Mouse (Mus musculus): ENCODE data around the gene Lypd6b. TPM values are rescaled to one million over a fixed set of nuclear protein-coding genes. Genes with fewer than 3 reads are reported as not detected.

Gene Lypd6b
- polyA plus RNA-seq, 1 experiment from 2014 or later = 0.87 TPM

DNA sequence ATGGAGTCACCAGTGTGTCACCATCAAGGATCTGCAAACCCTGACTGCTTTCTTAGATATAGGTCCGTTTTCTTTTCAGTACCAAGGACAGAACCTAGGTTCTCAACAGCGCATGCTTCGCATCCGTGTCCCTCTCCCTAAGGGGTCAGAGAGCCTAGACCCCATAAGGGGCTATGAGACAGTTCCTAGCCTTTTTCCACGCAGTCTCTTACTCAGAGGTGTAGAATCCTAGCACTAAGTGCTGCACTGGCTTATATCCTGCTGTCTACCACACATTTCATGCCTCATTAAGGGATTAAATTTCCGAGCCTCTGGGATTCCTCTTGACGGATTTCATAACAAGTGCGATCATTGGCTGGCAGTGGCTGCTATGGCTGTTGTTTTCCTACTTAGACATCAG is 134.5 kb downstream of the Lypd6b start:
- DNase-seq (ENCODE audit: low spot score, missing footprints) (no peak), ATAC-seq (ENCODE audit: low FRiP score) (no peak)
- no peak overlapping the region for H3K4me3 ChIP-seq (ENCODE audit: low read depth, low read length)

DNA sequence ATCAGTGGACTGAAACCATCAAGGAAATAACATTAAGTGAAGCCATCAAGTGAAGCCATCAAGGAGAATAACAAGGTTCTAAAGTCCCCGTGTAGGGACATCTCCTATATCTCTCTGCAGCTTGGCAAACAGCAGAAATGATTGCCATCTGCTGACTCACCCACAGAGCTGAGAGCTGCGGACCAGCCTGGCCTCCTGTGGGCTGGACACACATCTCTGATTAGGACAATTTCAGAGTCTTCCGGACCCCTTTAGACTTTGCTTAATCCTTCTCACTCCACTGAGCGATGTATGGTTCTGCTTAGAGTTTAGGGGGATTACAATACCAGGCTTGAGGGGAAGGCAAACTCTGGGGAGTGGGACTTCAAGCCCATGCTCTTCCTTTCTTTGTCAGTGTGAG is 135.3 kb downstream of the Lypd6b start:
- ATAC-seq (ENCODE audit: low FRiP score) = no peak
- no peaks in the 10 kb centered on the region for H3K27me3 ChIP-seq (ENCODE audit: control insufficient read depth, insufficient read depth, low read length)
- H3K9ac ChIP-seq (ENCODE audit: low read length) = no peak overlapping the region
- WGBS = 29% methylated on average over 4 of the region's 4 CpGs
- no peak overlapping the region for H3K4me2 ChIP-seq
- no peaks in the 10 kb centered on the region for H3K36me3 ChIP-seq (ENCODE audit: control insufficient read depth, insufficient read depth, low read length)
- no peak overlapping the region for H3K27ac ChIP-seq (ENCODE audit: low read depth, low read length)
- no peak for DNase-seq (ENCODE audit: low spot score, missing footprints)
- peaks cover 4% of the 10 kb centered on the region for H3K4me1 ChIP-seq (ENCODE audit: control insufficient read depth, insufficient read depth, low read length)
- no peak overlapping the region for H3K4me3 ChIP-seq (ENCODE audit: low read depth, low read length)
- no peaks in the 10 kb centered on the region for H3K9me3 ChIP-seq (ENCODE audit: control insufficient read depth, low read length)

More for the DNA sequence above, 134.5 kb downstream of the Lypd6b start:
- no peaks in the 10 kb centered on the region for H3K9me3 ChIP-seq (ENCODE audit: control insufficient read depth, low read length)
- no peak overlapping the region for H3K9ac ChIP-seq (ENCODE audit: low read length)
- no peak overlapping the region for H3K4me2 ChIP-seq
- no peak overlapping the region for H3K27ac ChIP-seq (ENCODE audit: low read depth, low read length)
- H3K36me3 ChIP-seq (ENCODE audit: control insufficient read depth, insufficient read depth, low read length) = no peaks in the 10 kb centered on the region
- 64% methylated on average over 8 of the region's 8 CpGs for WGBS
- H3K4me1 ChIP-seq (ENCODE audit: control insufficient read depth, insufficient read depth, low read length) = peaks cover 4% of the 10 kb centered on the region
- H3K27me3 ChIP-seq (ENCODE audit: control insufficient read depth, insufficient read depth, low read length) = no peaks in the 10 kb centered on the region

- peaks cover 4% of the 10 kb centered on the region; the same call in 1 of the 2 replicates for H3K4me1 ChIP-seq (ENCODE audit: control insufficient read depth, insufficient read depth, low read length)
- no peak overlapping the region for H3K27ac ChIP-seq (ENCODE audit: low read depth, low read length)
- WGBS = 87% methylated on average over 5 of the region's 5 CpGs
- no peak overlapping the region for H3K4me3 ChIP-seq (ENCODE audit: low read depth, low read length)
- no peaks in the 10 kb centered on the region for H3K27me3 ChIP-seq (ENCODE audit: control insufficient read depth, insufficient read depth, low read length)
- no peak overlapping the region for H3K4me2 ChIP-seq
- ATAC-seq (ENCODE audit: low FRiP score) (no peak), DNase-seq (ENCODE audit: low spot score, missing footprints) (no peak)
- no peaks in the 10 kb centered on the region for H3K9me3 ChIP-seq (ENCODE audit: control insufficient read depth, low read length)
- H3K9ac ChIP-seq (ENCODE audit: low read length) = no peak overlapping the region
- no peaks in the 10 kb centered on the region for H3K36me3 ChIP-seq (ENCODE audit: control insufficient read depth, insufficient read depth, low read length)
Observed at GRCm38 (mm10) chr2:49926186-49926585, 138.7 kb downstream of the Lypd6b start.

DNA sequence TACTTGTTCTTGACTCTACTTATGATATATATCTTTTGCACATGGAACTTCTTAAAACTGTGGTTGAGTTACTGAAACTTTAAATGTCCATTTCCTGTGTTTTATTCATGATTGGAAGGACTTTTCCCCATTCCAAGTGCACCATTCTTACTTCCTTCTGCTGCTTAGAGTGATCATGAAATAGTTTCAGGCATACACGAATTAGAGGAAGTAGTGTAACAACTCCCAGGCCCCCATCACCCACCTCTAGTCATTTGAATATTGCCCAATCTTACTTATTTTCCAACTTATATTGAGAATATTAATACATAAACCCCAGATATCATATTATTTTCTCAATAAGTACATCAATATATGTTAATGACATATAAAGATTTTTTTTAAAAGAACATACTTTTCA is 139.9 kb downstream of the Lypd6b start:
- ATAC-seq (ENCODE audit: low FRiP score) (no peak), DNase-seq (ENCODE audit: low spot score, missing footprints) (no peak)
- H3K9me3 ChIP-seq (ENCODE audit: control insufficient read depth, low read length) = no peaks in the 10 kb centered on the region
- H3K4me1 ChIP-seq (ENCODE audit: control insufficient read depth, insufficient read depth, low read length) = peaks cover 2% of the 10 kb centered on the region; the same call in 1 of the 2 replicates
- H3K4me3 ChIP-seq (ENCODE audit: low read depth, low read length) = no peak overlapping the region
- H3K9ac ChIP-seq (ENCODE audit: low read length) = no peak overlapping the region
- no peaks in the 10 kb centered on the region for H3K27me3 ChIP-seq (ENCODE audit: control insufficient read depth, insufficient read depth, low read length)
- H3K4me2 ChIP-seq = no peak overlapping the region
- no peak overlapping the region for H3K27ac ChIP-seq (ENCODE audit: low read depth, low read length)
- H3K36me3 ChIP-seq (ENCODE audit: control insufficient read depth, insufficient read depth, low read length) = no peaks in the 10 kb centered on the region
- 69% methylated on average over 1 of the region's 1 CpGs for WGBS

DNA sequence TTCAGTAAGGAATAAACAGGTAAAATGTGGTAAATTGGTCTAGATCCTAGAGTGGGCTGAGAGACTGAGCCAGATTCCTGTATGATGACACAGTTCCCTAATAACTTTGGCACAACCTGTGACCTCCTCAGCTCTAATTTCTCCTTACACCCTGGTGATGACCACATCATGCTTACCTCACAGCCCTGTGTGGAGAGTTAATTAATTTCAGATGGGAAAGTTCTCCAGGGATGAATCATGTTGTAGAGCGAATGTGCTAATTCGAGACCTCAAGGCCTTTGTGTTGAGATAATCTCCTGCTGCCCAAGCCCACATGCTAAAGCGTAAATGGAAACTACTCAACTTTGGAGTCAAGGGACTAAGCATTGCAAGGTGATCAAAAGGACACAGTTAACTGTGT is 142.4 kb downstream of the Lypd6b start:
- Histone ChIP-seq H3K4me2 (no peak overlapping the region), H3K27ac (ENCODE audit: low read depth, low read length) (no peak overlapping the region), H3K9ac (ENCODE audit: low read length) (no peak overlapping the region), H3K36me3 (ENCODE audit: control insufficient read depth, insufficient read depth, low read length) (no peaks in the 10 kb centered on the region), H3K4me1 (ENCODE audit: control insufficient read depth, insufficient read depth, low read length) (no peaks in the 10 kb centered on the region), H3K4me3 (ENCODE audit: low read depth, low read length) (no peak overlapping the region), H3K9me3 (ENCODE audit: control insufficient read depth, low read length) (no peaks in the 10 kb centered on the region), H3K27me3 (ENCODE audit: control insufficient read depth, insufficient read depth, low read length) (no peaks in the 10 kb centered on the region)
- 71% methylated on average over 3 of the region's 3 CpGs for WGBS
- DNase-seq (ENCODE audit: low spot score, missing footprints) = no peak
- ATAC-seq (ENCODE audit: low FRiP score) = no peak

DNA sequence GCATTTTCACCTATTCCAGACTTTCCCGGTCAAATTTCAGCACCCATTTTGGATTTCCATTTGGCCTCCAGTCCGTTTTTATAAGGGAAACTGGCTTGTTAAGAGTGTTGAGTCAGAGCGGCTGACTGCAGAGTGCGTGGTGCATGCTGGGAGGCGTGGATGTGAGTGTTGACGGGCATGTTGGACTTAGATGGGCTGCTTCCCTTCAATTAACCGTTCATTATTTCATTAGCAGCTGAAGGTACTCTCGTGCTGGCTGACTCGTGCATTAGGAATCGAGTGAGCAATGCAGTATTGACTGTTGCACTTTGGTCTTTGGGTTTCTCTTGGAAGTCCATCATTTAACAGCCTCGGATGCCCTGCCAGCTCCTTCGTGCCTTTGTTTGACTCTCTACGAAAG is 150.1 kb downstream of the Lypd6b start:
- H3K9ac ChIP-seq (ENCODE audit: low read length) = no peak overlapping the region
- DNase-seq (ENCODE audit: low spot score, missing footprints) = no peak
- WGBS = 88% methylated on average over 13 of the region's 13 CpGs
- H3K27me3 ChIP-seq (ENCODE audit: control insufficient read depth, insufficient read depth, low read length) = no peaks in the 10 kb centered on the region
- H3K36me3 ChIP-seq (ENCODE audit: control insufficient read depth, insufficient read depth, low read length) = no peaks in the 10 kb centered on the region
- H3K9me3 ChIP-seq (ENCODE audit: control insufficient read depth, low read length) = no peaks in the 10 kb centered on the region
- H3K4me1 ChIP-seq (ENCODE audit: control insufficient read depth, insufficient read depth, low read length) = no peaks in the 10 kb centered on the region
- H3K4me3 ChIP-seq (ENCODE audit: low read depth, low read length) = no peak overlapping the region
- H3K27ac ChIP-seq (ENCODE audit: low read depth, low read length) = no peak overlapping the region
- no peak overlapping the region for H3K4me2 ChIP-seq
- no peak for ATAC-seq (ENCODE audit: low FRiP score)

DNA sequence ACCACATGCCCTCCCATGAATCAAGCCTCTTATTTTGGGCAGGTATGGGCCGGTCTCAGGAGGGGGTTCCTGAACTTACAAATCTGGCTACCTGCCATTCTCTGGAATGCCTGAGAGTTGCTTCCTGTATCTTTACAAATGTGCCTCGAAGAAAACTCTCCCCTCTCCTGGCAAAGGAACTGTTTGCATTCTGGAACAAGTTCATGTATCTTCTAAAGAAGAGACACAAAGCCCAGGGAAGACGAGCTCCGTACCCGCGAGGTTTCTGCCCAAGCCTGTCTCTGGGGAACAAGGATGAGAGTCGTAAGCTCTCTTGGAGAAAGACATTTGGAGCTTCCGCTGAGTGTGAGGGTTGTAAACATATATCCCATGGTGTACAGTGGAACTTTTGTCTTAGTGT is 150.8 kb downstream of the Lypd6b start:
- no peak overlapping the region for H3K4me3 ChIP-seq (ENCODE audit: low read depth, low read length)
- H3K27ac ChIP-seq (ENCODE audit: low read depth, low read length) = no peak overlapping the region
- DNase-seq (ENCODE audit: low spot score, missing footprints) = no peak
- H3K27me3 ChIP-seq (ENCODE audit: control insufficient read depth, insufficient read depth, low read length) = no peaks in the 10 kb centered on the region
- ATAC-seq (ENCODE audit: low FRiP score) = no peak
- no peak overlapping the region for H3K9ac ChIP-seq (ENCODE audit: low read length)
- no peaks in the 10 kb centered on the region for H3K9me3 ChIP-seq (ENCODE audit: control insufficient read depth, low read length)
- no peaks in the 10 kb centered on the region for H3K4me1 ChIP-seq (ENCODE audit: control insufficient read depth, insufficient read depth, low read length)
- H3K36me3 ChIP-seq (ENCODE audit: control insufficient read depth, insufficient read depth, low read length) = no peaks in the 10 kb centered on the region
- H3K4me2 ChIP-seq = no peak overlapping the region
- 90% methylated on average over 8 of the region's 8 CpGs for WGBS

DNA sequence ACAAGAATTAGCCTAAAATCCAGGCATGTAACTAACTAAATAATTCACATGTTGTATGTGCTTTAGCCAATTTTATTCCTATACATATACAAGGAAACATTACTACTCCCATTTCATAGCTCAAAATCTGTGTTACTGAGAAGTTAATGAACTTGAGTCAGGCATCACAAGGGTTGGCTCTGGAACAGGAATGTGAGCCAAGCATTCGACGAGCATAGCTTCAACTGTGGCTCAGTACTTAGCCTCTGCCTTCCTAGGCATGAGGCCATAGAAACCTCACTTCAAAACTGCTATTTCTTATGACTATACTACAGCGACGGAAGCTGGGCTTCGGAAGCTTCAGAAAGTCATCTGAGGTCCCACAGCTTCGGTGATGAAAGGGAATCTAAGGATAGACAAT is 152.9 kb downstream of the Lypd6b start:
- WGBS = 91% methylated on average over 6 of the region's 6 CpGs

GRCm38 (mm10) chr2:49942100-49942499 is 154.6 kb downstream of the Lypd6b start:
- WGBS = 75% methylated on average over 5 of the region's 5 CpGs
- H3K9me3 ChIP-seq (ENCODE audit: control insufficient read depth, low read length) = no peaks in the 10 kb centered on the region
- no peak for ATAC-seq (ENCODE audit: low FRiP score)
- H3K4me3 ChIP-seq (ENCODE audit: low read depth, low read length) = no peak overlapping the region
- no peak for DNase-seq (ENCODE audit: low spot score, missing footprints)
- no peaks in the 10 kb centered on the region for H3K36me3 ChIP-seq (ENCODE audit: control insufficient read depth, insufficient read depth, low read length)
- H3K27me3 ChIP-seq (ENCODE audit: control insufficient read depth, insufficient read depth, low read length) = no peaks in the 10 kb centered on the region
- no peak overlapping the region for H3K4me2 ChIP-seq
- H3K9ac ChIP-seq (ENCODE audit: low read length) = no peak overlapping the region
- no peak overlapping the region for H3K27ac ChIP-seq (ENCODE audit: low read depth, low read length)
- no peaks in the 10 kb centered on the region for H3K4me1 ChIP-seq (ENCODE audit: control insufficient read depth, insufficient read depth, low read length)

More for the DNA sequence above, 152.9 kb downstream of the Lypd6b start:
- no peak overlapping the region for H3K4me3 ChIP-seq (ENCODE audit: low read depth, low read length)
- no peak for ATAC-seq (ENCODE audit: low FRiP score)
- no peaks in the 10 kb centered on the region for H3K4me1 ChIP-seq (ENCODE audit: control insufficient read depth, insufficient read depth, low read length)
- no peak for DNase-seq (ENCODE audit: low spot score, missing footprints)
- no peak overlapping the region for H3K27ac ChIP-seq (ENCODE audit: low read depth, low read length)
- H3K36me3 ChIP-seq (ENCODE audit: control insufficient read depth, insufficient read depth, low read length) = no peaks in the 10 kb centered on the region
- H3K9ac ChIP-seq (ENCODE audit: low read length) = no peak overlapping the region
- H3K27me3 ChIP-seq (ENCODE audit: control insufficient read depth, insufficient read depth, low read length) = no peaks in the 10 kb centered on the region
- no peak overlapping the region for H3K4me2 ChIP-seq
- no peaks in the 10 kb centered on the region for H3K9me3 ChIP-seq (ENCODE audit: control insufficient read depth, low read length)

GRCm38 (mm10) chr2:49951681-49952080 is 164.2 kb downstream of the Lypd6b start:
- no peaks in the 10 kb centered on the region for H3K27me3 ChIP-seq (ENCODE audit: control insufficient read depth, insufficient read depth, low read length)
- no peak overlapping the region for H3K27ac ChIP-seq (ENCODE audit: low read depth, low read length)
- ATAC-seq (ENCODE audit: low FRiP score) (no peak), DNase-seq (ENCODE audit: low spot score, missing footprints) (no peak)
- H3K4me3 ChIP-seq (ENCODE audit: low read depth, low read length) = no peak overlapping the region
- H3K4me1 ChIP-seq (ENCODE audit: control insufficient read depth, insufficient read depth, low read length) = peaks cover 3% of the 10 kb centered on the region; the same call in 1 of the 2 replicates
- no peaks in the 10 kb centered on the region; the same call in 1 of the 2 replicates for H3K9me3 ChIP-seq (ENCODE audit: control insufficient read depth, low read length)
- 78% methylated on average over 4 of the region's 4 CpGs for WGBS
- H3K9ac ChIP-seq (ENCODE audit: low read length) = no peak overlapping the region
- no peaks in the 10 kb centered on the region for H3K36me3 ChIP-seq (ENCODE audit: control insufficient read depth, insufficient read depth, low read length)
- no peak overlapping the region for H3K4me2 ChIP-seq

All from midbrain, embryonic 11.5 days (tissue).